Mouse (Mus musculus): Measurements from ENCODE around the gene Wdr90. TPM values are rescaled to one million over a fixed set of nuclear protein-coding genes. Genes with fewer than 3 reads are reported as not detected.

Gene Wdr90
- total and polyA plus RNA-seq, 2 experiments from 2014 or later: 13.2 to 40.2 TPM

DNA sequence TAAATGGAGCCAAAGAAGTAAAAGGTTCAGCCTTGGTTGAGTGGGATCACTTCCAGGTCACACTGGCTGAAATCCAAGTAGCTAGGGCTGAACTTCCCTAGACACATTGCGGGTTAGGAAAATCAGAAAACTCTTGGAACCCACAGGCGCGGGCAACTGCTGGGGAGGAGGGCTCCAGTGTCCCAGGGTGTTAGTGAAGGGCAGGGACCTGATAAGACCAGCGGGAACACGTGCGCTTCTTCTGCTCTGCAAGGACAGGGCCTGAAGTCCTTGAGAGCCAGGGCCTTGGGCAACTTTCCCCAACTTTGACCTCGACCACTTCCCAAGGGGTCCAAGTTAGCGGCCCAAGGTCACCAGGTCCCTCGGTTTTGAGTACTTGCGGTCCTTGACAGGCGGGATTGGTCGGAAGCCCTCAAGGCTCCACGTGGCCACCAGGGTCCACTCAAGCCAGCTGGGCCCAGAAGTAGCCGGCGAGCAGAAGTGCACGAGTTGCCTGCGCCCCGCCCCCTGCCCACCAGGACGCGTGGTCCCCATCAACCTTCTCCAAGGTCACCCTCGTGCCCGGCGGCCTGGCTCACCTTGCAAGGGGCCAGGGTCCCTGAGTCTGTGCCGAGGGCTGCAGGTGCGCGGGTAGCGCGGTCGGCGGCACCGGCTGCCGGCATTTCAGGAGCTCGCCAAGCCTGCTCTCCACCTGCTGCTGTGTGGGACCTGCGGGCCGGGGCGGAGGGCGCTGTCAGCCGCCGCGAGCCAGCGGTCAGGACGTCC is 6.7 kb upstream of the Wdr90 start:
- Histone ChIP-seq H3K27ac (ENCODE audit: low read depth, low read length) (no peak overlapping the region; the same call in 1 of the 2 replicates), H3K36me3 (ENCODE audit: insufficient read depth) (no peaks in the 10 kb centered on the region; the same call in 1 of the 2 replicates), H3K4me1 (ENCODE audit: insufficient read depth) (0 out of 2 replicates have a peak, but pooled peaks cover 4% of the 10 kb centered on the region), H3K27me3 (ENCODE audit: insufficient read depth, low read length) (no peaks in the 10 kb centered on the region), H3K4me2 (ENCODE audit: low read depth) (peak overlapping the region; percentile 92), H3K4me3 (ENCODE audit: low read depth, low read length) (peak overlapping the region; percentile 59), H3K9ac (peak overlapping the region; percentile 57), H3K9me3 (ENCODE audit: low read length) (no peaks in the 10 kb centered on the region)
- TF ChIP-seq CTCF (IDR thresholded peaks at IDR 0.05; ENCODE audit: low read depth): no peak
- under 1% methylated on average over 42 of the region's 42 CpGs for WGBS
- DNase-seq: no peak
- ATAC-seq: peak; percentile 50

DNA sequence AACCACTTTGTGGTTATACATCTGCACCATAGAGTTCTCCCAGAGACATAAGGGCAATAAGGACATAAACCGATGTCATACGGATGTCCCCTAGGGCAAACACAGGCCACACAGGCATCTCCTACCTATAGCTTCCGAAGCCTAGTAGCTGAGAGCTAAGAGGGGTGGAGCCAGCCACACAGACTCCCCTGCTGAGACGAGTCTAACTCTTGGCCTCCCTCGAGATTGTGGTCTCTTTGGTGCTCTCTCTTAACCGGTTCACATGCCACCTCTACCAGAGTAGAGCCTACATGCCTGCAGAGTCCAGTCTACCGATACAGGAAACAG is 6.2 kb upstream of the Wdr90 start:
- Histone ChIP-seq H3K9ac (peak overlapping the region; percentile 57; the same call in 1 of the 2 replicates), H3K27me3 (ENCODE audit: insufficient read depth, low read length) (no peaks in the 10 kb centered on the region), H3K4me1 (ENCODE audit: insufficient read depth) (0 out of 2 replicates have a peak, but pooled peaks cover 4% of the 10 kb centered on the region), H3K9me3 (ENCODE audit: low read length) (no peaks in the 10 kb centered on the region), H3K4me2 (ENCODE audit: low read depth) (peak overlapping the region; percentile 92), H3K4me3 (ENCODE audit: low read depth, low read length) (peak overlapping the region; percentile 59), H3K36me3 (ENCODE audit: insufficient read depth) (no peaks in the 10 kb centered on the region; the same call in 1 of the 2 replicates), H3K27ac (ENCODE audit: low read depth, low read length) (no peak overlapping the region)
- ATAC-seq: no peak
- no peak for DNase-seq
- WGBS: 15% methylated on average over 7 of the region's 7 CpGs
- TF ChIP-seq CTCF (IDR thresholded peaks at IDR 0.05; ENCODE audit: low read depth): no peak

DNA sequence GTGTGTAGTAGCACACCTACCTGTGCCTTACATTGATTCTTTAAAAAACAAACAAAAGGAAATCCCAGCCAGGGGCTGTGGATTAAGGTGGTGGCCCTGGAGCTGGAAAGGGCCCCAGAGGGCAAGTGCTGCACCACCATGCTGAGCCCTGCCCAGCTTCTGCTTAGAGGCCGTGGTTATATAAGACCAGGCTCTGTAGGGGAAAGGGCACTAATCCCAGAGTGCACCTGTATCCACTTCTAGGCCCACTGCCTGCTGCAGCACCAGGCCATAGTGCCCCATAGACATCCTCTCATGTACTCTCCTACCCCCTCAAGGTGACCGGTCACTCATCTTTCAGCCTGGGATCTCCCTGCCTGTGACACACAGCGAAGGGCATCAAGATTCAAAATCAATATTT is 4.9 kb upstream of the Wdr90 start:
- H3K9me3 ChIP-seq (ENCODE audit: low read length): no peaks in the 10 kb centered on the region
- H3K4me1 ChIP-seq (ENCODE audit: insufficient read depth): peaks cover 9% of the 10 kb centered on the region
- H3K27me3 ChIP-seq (ENCODE audit: insufficient read depth, low read length): no peaks in the 10 kb centered on the region
- no peak overlapping the region for H3K9ac ChIP-seq
- H3K4me2 ChIP-seq (ENCODE audit: low read depth): no peak overlapping the region
- WGBS: 92% methylated on average over 3 of the region's 3 CpGs
- no peak overlapping the region for H3K4me3 ChIP-seq (ENCODE audit: low read depth, low read length)
- no peak overlapping the region for H3K27ac ChIP-seq (ENCODE audit: low read depth, low read length)
- no peak for DNase-seq
- no peaks in the 10 kb centered on the region; the same call in 1 of the 2 replicates for H3K36me3 ChIP-seq (ENCODE audit: insufficient read depth)
- no peak for TF ChIP-seq CTCF (IDR thresholded peaks at IDR 0.05; ENCODE audit: low read depth)
- no peak for ATAC-seq

DNA sequence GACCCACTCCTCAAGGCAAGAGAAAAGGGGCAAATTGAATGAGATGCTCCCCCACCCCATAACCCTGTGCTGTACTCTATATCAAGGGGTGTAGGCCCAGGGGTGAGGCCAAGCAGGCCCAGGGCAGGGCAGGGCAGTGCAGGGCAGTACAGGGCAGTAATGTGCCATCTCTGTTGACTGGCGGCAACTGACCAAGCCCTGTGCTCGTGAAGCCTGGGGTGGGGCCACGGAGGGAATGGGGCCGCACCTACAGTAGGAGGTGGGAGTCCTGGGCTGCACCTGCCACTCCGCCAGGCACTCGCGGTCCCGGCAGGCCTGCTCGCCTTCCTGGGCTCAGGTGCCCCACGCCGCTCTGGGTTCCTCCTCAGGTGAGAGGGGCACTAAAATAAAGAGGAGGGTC is 4.0 kb upstream of the Wdr90 start:
- Histone ChIP-seq H3K4me3 (ENCODE audit: low read depth, low read length) (no peak overlapping the region), H3K27me3 (ENCODE audit: insufficient read depth, low read length) (no peaks in the 10 kb centered on the region), H3K4me2 (ENCODE audit: low read depth) (no peak overlapping the region), H3K4me1 (ENCODE audit: insufficient read depth) (peaks cover 16% of the 10 kb centered on the region), H3K27ac (ENCODE audit: low read depth, low read length) (no peak overlapping the region), H3K36me3 (ENCODE audit: insufficient read depth) (no peaks in the 10 kb centered on the region; the same call in 1 of the 2 replicates), H3K9me3 (ENCODE audit: low read length) (no peaks in the 10 kb centered on the region), H3K9ac (no peak overlapping the region)
- DNase-seq: no peak
- 90% methylated on average over 11 of the region's 11 CpGs for WGBS
- ATAC-seq: no peak
- no peak for TF ChIP-seq CTCF (IDR thresholded peaks at IDR 0.05; ENCODE audit: low read depth)

DNA sequence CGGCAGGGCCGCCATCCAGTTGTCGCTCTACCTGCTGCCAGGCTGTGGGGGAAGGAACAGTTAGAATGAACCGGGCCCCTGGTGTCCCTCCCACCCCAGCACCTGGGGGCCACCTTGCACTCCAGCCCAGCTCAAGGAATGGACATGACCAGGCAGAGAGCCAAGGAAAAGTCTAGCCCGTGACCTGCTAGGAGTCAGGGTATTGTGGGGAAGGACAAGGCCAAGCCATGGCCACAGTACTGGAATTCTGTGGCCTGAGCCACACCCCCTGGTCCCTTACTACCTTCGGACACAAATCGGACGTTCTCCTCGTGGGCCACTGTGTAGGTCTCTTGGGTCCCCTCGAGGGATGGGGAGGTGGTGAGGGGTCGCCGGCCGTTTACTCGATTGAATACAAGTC is 3.0 kb upstream of the Wdr90 start:
- Histone ChIP-seq H3K27me3 (ENCODE audit: insufficient read depth, low read length) (no peaks in the 10 kb centered on the region), H3K4me3 (ENCODE audit: low read depth, low read length) (no peak overlapping the region), H3K36me3 (ENCODE audit: insufficient read depth) (no peaks in the 10 kb centered on the region; the same call in 1 of the 2 replicates), H3K9ac (no peak overlapping the region), H3K27ac (ENCODE audit: low read depth, low read length) (no peak overlapping the region), H3K4me2 (ENCODE audit: low read depth) (no peak overlapping the region), H3K9me3 (ENCODE audit: low read length) (no peaks in the 10 kb centered on the region), H3K4me1 (ENCODE audit: insufficient read depth) (peaks cover 16% of the 10 kb centered on the region)
- TF ChIP-seq CTCF (IDR thresholded peaks at IDR 0.05; ENCODE audit: low read depth): no peak
- DNase-seq (no peak), ATAC-seq (no peak)
- 93% methylated on average over 14 of the region's 14 CpGs for WGBS

DNA sequence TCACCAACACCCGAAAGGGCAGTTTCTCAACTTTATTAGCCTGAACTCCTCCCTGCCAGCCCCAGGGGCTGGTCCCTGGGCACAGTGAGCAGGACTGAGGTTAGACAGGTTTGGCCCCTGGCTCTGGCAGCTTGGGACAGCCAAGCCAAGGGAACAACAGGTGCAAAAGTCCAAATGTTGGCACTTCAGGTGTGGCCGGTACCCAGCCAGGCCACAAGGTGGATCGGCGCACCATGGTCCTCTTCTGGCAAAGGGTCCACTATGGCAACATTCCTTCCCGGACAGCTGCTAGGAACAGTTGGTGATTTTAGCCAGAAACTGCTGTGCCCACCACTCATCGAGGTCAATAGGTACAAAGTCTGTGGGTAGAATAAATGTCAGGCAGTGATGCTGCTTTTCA is 2.4 kb upstream of the Wdr90 start:
- Histone ChIP-seq H3K4me2 (ENCODE audit: low read depth) (no peak overlapping the region), H3K36me3 (ENCODE audit: insufficient read depth) (no peaks in the 10 kb centered on the region; the same call in 1 of the 2 replicates), H3K27ac (ENCODE audit: low read depth, low read length) (no peak overlapping the region), H3K9ac (no peak overlapping the region), H3K4me1 (ENCODE audit: insufficient read depth) (peaks cover 13% of the 10 kb centered on the region), H3K4me3 (ENCODE audit: low read depth, low read length) (no peak overlapping the region), H3K9me3 (ENCODE audit: low read length) (no peaks in the 10 kb centered on the region), H3K27me3 (ENCODE audit: insufficient read depth, low read length) (no peaks in the 10 kb centered on the region)
- DNase-seq (no peak), ATAC-seq (no peak)
- WGBS: 89% methylated on average over 6 of the region's 6 CpGs
- no peak for TF ChIP-seq CTCF (IDR thresholded peaks at IDR 0.05; ENCODE audit: low read depth)

Measured in forebrain, postnatal 0 days (tissue).